Mouse (Mus musculus): ENCODE results near the gene Asnsd1.
"Not testable (repeated sequence)": the region's sequence is repeated elsewhere in the genome, so short reads cannot be mapped to it uniquely, and the experiment has no call there.

Gene Asnsd1

DNA sequence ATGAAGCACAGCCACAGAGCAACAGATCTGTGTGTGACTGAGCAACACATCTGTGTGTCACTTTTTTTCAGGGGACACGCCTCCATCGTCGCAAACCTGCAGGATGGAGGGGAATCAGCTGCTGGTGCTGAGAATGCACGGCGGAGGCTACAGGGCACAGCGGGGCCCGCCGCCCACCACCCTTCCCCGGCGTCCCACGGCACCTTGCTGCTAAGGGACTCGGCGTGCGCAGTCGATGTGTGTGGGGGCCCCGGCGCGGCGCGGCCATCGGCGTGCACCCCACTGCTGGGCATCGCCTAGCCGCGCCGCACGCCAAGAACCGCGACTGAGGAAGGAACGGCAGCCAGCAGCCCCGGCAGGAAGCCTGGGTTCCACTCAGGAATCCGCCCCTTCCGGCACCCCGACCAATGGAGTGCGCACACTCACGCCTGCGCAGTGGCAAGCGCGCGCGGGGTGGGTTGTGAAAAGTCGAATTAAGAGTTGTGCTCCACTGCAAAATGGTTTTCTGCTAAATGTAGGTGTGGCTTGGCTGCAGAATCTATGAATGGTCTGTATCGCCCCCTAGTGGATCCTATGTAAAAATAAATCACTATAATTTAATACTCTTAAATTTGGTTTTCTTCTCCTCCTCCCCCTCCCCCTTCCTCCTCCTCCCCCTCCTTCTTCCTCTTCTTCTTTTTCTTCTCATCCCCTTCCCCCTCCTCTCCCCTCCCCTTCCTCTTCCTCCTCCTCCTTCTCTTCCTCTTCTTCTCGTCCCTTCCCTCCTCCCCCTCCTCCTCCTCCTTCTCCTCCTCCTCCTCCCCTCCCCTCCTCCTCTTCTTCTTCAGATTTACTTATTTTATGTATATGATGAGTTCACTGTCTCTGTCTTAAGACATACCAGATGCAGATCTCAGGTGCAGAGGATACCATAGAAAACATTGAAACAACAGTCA is at the start of gene Asnsd1, which contains the start of the genes Asdurf and Gm28551:
TSS of gene Asnsd1 (minus strand) at position 426 of the 935 bp plus-strand sequence.
TSS of gene Asdurf (minus strand) at position 293 of the 935 bp plus-strand sequence.
TSS of gene Gm28551 (minus strand) at position 341 of the 935 bp plus-strand sequence.
- peak; percentile 99 for DNase-seq (ENCODE audit: inconsistent ontology term)

DNA sequence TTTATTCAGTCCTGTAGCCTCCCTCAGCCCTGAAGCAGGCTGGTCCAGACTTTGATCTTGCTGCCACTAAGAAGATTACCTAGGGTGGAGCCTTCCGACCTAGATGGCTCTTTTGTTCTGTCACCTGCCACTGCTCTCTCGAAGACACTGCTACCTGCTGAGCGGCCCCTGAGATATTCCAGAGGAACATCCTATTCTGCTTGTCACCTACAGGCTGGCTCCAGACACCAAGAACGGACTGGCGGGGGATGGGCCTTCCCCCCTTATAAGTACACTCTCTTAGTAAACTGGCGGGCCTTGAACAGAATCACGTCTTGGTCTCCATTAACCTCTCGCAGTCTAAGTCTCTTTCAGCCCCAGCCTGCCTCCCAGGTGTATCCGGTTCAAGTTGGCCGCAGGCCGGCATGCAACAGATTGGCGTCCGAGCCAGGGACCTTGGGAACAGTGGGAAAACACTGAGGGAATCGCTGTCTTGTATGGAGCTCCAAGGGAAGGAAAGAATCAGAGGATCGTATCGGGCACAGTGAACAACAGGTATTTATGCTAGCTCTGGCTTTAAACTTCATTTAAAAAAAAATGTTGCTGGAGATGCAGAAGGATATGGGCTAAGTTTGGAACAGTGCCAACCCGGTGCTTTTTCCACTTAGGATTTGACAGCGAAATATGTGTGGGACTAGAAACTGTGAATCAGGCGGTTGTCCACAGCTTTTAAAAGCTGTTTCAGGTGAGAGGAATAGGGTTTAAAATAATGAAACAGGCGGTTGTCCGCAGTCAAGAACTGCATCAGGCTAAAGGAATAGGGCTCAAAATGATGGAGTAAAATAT is 41.6 kb upstream of the Asnsd1 start:
- not testable (repeated sequence) for DNase-seq (ENCODE audit: inconsistent ontology term)

DNA sequence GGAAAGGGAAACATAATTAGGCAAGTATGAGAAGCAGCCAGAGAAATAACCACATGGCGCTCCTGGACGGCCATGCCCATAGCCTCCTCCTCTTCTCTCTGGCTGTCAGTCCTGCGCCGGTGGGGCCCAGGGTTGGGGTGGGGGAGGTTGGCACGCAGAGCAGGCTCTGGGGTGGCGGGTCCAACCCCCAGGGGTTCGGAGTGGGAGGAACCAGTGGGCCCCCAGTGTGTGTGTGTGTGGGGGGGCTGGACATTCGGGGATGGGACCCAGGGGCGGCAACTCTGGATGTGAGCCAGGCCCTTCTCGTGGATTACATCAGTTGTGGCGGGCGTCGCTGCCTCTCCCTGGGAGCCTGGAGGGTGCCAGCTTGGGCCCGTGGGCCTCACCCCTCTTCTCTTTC is 36.2 kb upstream of the Asnsd1 start:
- DNase-seq (ENCODE audit: inconsistent ontology term), result no peak

DNA sequence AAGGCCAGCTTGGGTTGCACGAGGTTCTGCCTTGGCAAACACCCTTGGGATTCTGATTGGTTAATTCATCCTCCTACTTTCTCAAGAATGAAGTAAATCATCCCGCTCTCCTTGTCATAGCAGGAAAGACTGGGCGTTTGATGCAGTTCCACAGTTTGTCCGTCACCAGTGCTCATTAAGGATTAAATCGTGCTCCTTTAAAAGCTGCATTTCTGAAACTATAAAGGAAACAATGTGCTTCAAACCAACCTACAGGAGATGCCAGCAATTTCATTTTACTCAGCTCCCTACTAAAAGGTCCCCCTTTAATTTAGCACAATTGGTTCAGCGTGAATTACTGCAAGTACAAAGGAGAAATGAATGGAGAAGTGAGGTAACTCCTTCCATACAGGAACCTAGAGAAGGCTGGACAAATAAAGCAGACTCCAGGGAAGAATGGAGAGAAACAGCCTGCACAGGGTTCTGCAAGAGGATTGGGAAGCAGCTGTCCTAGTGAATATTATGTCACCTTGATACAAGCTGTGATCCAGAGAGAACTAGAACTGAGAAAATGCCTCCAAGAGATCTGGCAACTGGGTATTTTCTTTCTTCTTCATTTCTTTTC is 31.6 kb upstream of the Asnsd1 start:
- no peak for DNase-seq (ENCODE audit: inconsistent ontology term)

DNA sequence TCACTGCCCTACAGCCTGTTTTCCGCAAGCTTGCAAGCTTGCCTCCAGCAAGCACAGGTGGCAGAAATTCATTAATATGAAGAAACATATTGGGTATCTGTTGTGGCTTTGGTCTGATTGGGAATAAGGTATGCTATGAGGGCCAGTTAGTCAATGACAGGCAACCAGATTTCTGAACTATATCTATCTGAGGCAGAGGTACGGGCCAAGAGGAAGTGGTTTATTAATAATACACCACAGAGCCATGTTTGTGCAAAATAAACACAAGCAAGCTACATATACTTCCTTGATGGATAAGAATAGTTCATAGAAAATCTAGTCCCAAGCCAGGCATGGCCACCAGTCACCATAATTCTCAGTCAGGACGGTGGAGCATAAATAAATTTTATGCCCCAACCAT is 25.2 kb upstream of the Asnsd1 start:
- no peak for DNase-seq (ENCODE audit: inconsistent ontology term)

DNA sequence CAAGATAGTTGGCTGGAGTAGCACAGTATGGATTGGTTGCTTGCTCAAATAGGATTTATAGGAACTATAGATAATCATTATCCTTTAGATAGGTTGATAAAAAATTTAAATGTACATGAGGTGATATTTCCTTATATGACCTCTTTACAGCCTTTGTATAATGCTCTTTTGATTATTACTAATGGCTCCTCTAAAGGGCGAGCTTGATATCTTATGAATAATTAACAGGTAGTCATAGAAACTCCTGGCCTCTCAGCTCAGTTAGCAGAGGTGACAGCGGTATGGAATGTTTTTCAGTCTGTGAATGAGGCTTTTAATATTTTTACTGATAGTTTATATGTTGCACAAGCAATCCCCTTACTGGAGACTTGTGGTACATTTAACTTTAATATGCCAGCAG is 23.4 kb upstream of the Asnsd1 start:
- DNase-seq (ENCODE audit: inconsistent ontology term), result not testable (repeated sequence)

DNA sequence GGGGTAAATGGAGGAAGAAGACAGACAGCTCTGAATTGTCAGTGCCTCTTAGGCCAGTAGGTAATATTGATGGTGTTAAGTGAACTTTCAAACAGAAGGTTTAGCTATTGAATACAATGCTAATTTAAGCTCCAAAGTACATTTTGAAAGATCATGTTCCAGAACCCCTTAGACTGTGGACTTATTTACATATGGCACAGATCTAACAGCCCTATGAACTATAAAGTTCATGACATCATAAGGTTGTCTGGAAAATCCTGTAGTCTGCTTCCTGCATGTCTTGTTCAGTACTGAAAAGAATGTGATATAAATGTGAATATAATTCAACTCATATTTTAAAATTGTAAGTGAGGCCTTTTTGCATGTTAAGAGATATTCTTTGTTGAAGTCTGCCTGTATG is 6.4 kb upstream of the Asnsd1 start:
- DNase-seq (ENCODE audit: inconsistent ontology term), result no peak

DNA sequence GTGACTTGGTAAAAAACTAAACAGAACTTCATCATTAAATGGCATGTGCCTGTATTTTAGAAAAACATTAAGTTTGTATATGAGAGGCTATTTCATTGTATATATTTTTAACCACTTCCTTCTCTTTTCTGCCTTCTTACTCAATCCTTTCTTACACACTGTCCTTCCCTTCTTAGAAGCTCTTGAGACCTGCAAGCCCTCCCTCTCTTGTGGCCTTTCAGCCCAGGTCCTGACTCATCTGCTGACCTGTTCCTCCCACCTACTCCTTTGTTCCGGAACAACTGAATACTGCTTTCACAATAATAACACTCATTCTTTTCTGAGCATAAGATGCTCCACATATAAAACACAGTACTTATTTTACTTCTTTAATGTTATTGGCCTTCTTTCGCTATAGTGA is 11.5 kb downstream of the Asnsd1 start:
- no peak for DNase-seq (ENCODE audit: inconsistent ontology term)

DNA sequence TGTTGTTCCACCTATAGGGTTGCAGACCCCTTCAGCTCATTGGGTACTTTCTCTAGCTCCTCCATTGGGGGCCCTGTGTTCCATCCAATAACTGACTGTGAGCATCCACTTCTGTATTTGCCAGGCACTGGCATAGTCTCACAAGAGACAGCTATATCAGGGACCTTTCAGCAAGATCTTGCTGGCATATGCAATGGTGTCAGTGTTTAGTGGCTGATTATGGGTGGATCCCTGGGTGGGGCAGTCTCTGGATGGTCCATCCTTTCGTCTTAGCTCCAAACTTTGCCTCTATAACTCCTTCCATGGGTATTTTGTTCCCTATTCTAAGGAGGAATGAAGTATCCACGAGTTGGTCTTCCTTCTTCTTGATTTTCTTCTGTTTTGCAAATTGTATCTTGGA is 15.1 kb downstream of the Asnsd1 start:
- DNase-seq (ENCODE audit: inconsistent ontology term), result not testable (repeated sequence)

DNA sequence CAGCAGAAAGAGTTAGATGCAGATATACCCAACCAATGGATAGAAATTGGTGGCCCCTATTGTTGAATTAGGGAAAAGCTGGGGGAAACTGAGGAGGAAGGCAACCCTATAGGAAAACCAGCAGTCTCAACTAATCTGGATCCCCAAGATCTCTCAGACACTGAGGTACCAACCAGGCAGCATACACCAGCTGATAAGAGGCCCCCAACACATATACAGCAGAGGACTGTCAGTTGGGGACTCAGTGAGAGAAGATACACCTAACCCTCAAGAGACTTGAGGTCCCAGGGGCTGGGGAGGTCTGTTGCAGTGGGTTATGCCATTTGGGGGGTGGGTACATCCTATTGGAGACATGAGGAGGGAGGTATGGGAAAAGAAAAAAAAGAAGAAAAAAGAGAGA is 17.1 kb downstream of the Asnsd1 start:
- DNase-seq (ENCODE audit: inconsistent ontology term), result no peak

DNA sequence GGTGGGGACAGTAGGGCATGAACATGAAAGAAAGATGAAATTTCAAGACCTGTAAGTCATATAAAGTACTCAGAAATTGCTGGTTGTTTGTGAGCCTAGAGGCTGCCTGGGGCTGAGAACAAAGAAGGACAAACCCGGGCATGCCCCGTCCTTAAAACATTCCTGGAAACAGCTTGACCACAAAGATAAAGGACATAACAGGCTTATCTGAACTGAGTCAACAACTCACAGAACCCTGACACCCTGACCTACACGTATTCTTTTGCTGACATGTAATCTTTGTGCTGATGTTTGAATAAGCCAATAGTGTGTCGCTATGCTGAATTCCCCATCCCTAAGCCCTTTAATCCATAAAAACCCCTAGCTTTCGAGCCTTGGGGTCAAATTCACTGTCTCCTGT is 19.0 kb downstream of the Asnsd1 start:
- DNase-seq (ENCODE audit: inconsistent ontology term), result not testable (repeated sequence)

DNA sequence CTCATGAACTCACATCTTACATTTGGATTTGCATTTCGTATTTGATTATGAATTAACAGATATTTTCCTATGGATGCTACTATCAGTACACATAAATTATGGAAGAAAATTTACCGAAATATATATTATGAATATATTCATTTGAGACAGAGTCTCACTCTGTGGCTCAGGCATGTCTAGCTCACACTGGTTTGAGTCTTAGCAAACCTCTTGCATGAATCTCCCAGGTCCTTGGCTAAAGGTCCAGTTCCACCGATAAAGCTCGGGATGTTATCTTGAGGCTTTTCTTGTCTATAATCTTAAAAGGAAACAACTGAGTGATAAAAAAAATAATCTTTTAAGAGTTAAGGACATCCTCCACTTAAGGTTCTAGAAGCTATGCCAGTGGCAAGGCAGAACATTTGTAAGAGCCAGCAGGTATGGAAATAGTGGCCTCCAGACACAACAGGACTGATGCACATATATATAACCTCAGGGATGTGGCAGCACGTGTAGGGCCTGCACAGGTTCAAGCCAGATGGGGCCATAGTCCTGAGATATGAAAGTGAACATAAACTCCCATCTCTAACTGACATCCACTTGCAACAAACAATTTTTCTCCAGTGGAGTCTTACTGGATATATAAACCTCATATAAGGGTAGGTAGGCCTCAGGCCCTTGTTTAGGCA is 27.6 kb downstream of the Asnsd1 start:
- no peak for DNase-seq (ENCODE audit: inconsistent ontology term)

DNA sequence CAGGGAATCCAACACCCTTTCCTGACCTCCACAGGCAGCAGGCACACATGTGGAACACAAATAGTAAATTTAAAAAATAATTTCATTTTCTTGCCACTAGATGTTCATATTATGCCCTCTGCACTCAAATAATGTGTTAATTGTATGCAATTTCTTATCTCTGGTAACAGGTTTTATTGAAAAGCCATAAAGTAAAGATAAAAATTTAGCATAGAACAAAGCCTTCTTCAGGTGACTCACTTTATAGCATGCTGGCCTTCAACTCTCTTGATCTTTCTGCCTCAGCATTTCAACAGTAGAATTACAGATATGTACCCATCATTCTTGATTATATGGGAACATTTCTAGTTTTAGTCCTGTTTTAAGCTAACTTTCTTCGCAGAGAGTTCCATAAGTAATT is 28.3 kb downstream of the Asnsd1 start:
- no peak for DNase-seq (ENCODE audit: inconsistent ontology term)

DNA sequence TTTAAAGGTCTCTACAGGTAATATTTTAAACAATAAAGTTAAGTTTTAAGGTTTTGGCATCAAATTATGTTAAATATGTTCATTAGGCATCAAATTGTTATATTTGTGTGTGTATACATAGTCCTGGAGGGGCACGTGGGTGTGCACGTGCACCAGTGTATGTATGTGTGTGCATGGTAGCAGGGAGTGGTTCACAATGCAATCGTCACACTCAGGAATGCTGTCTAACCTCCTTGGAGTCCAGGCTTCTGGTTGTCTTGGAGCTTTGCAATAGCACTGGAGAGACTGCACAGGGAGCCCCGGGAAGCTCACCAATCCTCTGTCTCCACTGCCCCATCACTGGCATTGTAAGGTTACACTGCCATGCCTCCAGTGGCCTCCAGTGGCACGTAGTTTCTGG is 29.3 kb downstream of the Asnsd1 start:
- no peak for DNase-seq (ENCODE audit: inconsistent ontology term)

DNA sequence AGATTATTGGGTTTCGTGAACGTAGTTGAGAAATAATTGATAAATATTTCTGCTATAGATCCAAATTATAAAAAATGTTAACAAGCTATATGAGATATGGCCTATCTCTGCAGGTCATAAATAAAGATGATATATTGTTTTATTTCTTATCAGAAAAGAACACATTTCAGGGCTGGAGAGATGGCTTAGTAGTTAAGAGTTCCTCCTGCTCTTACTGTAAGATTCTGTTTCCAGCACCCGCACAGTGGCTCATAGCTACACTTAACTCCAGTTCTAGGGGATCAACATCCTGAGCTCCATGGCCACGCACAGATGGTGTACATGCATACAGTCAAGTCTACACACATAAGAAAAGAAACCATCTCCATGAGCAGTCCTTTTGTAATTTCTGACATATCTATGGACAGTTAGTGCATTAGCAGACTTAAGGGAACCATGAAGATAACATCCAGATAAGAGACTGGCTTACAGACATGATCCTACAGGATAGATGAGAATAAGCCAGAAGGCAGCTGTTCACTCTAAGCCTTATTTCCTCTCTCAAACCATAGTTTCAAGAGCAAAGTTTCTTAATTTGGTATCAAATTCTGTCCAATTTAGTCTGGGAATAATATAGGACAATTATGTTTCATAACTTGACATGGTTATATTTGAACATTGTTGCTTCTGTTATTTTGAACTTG is 30.7 kb downstream of the Asnsd1 start:
- no peak for DNase-seq (ENCODE audit: inconsistent ontology term)

DNA sequence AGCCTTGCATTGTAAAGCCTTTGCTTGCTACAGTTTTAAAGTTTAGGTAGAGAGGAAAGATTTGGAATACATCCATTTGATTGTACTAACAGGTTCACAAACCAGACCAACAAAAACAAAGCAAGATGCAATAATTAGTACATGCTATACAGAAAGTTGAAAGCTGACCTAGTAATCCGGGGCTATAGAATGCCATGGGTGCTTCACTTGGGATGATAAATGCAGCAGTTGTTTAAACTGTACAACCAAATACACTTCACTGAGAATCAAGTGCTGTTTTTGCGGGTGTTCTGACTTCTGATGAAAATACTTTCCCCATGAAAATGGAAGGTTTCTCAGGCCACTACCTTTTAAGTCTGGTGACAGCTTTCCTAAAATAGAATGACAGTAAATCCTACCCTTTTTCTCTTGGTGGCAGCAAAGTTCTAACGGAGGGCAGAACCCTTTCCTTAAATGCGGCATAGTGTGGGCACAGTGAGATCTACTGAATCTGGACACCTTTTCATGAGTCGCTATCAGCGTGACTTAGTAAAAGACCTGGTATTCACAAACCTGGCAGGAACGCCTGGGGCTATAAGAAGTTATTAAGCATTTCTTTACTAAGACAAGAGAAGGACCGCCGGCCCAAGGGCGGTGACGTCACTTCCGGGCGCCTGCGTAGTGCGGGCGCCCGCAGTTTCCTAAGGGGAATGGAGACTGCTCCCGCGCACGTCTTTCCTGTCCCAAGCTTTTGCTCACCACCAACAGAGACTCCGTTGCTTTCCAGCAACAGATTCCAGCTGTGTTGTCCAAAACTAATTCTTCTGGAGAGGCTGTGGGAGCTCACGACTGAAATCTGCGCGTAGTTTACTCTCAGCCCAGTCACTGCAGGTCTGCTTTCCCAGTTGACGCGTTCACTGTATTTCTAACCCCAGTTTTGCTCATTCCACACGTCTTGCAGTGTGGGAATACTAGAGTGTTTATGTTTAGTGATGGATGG is 39.3 kb downstream of the Asnsd1 start, which contains the start of gene Osgepl1:
TSS of gene Osgepl1 (plus strand) at position 636 of the 979 bp plus-strand sequence.
- DNase-seq (ENCODE audit: inconsistent ontology term), result peak; percentile 92

DNA sequence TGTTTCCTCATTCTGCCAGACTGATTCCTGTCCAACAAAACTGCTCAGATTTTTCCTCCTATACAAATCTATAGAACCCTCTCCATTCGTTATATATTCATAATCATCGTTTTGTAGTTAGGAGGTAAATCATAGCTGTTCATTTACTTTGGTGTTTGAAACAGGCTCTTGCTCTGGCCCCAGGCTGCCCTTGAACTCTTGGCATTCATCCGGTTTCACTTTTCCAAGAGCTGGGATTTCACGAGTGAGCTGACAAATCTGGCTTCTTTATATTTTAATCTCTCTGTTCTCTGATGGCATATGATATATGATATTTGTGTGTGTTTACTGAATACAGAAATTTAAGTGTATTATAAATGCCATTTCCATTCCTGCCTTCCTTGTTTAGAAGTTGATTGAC is 52.0 kb downstream of the Asnsd1 start:
- no peak for DNase-seq (ENCODE audit: inconsistent ontology term)

DNA sequence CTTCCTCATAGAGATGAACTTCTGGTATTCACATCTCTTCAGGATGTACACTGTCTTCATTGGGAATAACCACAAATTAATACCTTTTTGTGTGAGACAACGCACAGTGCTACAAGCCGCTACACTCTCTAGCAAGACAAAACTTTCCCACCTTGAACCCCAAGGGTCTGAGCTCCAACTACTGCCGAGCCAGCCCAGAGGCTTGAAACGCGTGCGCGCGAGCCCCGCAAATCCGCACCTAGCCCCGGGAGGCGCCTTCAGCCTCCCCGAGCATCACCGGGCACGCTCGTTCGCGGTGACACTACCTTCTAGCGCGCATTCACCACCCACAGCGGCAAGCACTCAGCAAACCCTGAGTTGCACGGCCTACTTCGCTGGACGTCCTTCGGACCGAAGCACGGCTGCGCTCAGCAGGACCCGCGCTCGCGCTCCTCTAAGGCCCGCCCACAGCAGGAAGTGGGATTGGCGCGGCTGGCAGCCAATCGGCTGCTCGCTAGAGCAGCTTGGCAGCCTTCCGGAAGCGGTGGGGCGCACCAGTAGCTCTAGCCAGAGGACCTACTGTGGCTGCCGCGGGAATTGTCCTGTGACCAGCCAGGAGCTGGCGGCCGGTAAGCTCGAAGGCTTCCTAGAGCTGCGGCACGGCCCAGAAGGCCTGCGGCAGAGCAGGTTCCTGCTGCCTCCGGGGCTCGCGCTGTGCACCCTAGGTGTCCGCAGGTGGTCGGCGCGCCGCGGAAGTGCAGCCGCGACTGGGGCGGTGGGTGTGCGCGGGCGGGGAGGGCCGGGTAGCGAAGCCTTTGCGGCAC is 55.8 kb downstream of the Asnsd1 start, which contains the start of the genes Pms1, Ormdl1 and Gm28778:
TSS of gene Pms1 (minus strand) at position 438 of the 803 bp plus-strand sequence.
TSS of gene Ormdl1 (plus strand) at position 515 of the 803 bp plus-strand sequence.
TSS of gene Gm28778 (plus strand) at position 531 of the 803 bp plus-strand sequence.
- peak; percentile 96 for DNase-seq (ENCODE audit: inconsistent ontology term)

All from Muller cell, postnatal 12 days (primary cell).